Mouse (Mus musculus) CD8-positive naive resting alpha-beta T cell, adult 2 months (primary cell): Measurements from ENCODE around the gene Phf6.
A peak's percentile ranks its signal among the peaks of the same experiment; 100 is the strongest.
"Not testable (repeated sequence)": the region's sequence is repeated elsewhere in the genome, so short reads cannot be mapped to it uniquely, and the experiment has no call there.

ENCODE experiments used
- DNase-seq, 2 experiments: peaks; one replicate each; pipeline ENCODE4 v3.0.0; 2022; ENCODE audit warnings: low read depth in 2 of 2, low spot score in 2 of 2

Phf6 gene

DNA sequence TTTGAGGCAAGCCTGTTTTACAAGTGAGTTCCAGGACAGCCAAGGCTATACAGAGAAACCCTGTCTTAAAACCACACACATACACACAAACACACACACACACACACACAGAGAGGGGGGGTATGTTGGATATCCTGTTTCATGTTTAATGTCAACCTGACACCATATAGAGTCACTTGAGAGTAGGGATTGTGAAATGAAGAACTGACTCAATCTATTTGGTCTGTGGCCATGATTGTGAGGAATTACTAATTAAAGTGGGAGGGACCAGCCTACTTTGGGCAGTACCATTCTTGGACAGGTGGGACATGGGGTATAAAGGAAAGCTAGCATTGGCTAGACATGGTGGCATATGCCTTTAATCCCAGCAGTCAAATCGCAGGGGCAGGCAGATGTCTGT is 60.6 kb downstream of the Phf6 start:
- no peak for DNase-seq

DNA sequence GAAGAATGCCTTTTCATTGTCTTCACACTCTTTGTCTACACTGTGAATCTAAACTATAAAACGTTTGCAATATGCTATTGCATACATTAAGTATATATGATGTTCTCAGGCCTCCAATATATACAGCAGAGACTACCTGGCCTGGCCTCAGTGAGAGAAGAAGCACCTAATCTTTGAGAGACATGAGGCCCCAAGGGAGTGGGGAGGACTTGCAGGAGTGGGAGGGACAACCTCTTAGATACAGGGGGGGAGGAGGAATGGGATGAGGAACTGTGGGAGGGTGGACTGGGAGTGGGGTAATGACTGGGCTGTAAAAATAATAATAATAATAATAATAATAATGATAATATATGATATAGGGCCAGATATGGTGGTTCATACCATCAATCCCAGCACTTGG is 66.5 kb downstream of the Phf6 start:
- DNase-seq: no peak

DNA sequence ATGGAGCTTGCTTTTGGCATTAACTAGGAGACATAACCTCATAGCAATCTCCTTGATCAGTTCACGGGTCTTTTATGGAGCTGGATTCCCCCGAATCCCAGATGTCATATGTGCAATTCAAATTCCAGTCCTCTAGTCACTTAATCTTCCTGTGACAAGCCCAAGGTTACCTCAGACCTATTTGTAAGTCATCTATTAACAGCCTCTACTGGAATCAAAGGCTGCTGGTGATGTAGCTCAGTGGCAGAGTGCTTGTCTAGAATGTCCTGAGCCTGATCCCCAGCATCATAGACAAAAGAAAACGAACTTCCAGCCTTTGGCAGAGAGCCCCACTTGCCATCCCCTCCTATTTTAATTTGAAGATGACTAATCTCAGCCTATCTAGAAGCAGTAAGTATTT is 69.3 kb downstream of the Phf6 start:
- DNase-seq: no peak

DNA sequence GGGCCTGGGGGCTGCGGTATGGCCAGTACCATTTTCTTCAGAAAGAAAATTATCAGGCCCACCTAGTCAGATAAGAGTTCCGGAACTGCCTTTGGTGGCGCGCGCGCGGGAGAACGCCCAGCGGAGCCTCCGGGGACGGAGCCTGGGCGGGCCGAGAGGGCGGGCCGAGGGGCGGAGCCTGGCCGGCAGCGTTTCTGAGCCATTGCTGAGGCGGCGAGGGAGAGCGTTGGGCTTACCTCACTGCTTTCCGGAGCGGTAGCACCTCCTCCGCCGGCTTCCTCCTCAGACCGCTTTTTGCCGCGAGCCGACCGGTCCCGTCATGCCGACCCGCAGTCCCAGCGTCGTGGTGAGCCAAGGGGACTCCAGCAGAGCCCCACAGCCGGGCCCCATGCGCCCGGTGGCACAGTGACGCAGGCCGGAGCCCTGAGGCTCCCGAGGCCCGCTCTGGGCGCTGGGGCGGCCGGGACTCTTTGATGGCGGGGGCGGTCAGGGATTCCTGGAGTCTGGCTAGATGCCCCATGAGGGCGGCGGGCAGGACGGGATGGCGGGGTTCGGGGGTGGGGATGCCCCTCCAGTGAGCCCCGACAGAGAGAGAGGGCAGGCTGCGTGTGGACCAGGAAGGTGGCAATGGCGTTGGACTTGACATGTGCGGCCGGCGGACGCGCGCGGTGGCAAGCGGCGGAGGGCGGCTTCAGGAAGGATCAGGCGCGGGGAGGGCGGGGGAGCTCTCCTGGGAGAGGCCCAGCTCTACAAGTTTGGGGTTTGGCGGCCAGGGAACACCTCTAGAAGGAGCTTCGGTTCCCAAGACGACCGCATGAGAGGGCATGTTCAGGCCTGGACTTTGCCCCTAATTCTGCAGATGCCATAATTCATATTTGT is 76.1 kb downstream of the Phf6 start, which contains the start of gene Hprt:
Gene Hprt (plus strand): TSS at position 233 of the 879 bp plus-strand sequence.
- DNase-seq: peak; percentile 75 to 81

- not testable (repeated sequence) for DNase-seq
Observed at GRCm38 (mm10) chrX:52994726-52995125, 82.7 kb downstream of the Phf6 start.

DNA sequence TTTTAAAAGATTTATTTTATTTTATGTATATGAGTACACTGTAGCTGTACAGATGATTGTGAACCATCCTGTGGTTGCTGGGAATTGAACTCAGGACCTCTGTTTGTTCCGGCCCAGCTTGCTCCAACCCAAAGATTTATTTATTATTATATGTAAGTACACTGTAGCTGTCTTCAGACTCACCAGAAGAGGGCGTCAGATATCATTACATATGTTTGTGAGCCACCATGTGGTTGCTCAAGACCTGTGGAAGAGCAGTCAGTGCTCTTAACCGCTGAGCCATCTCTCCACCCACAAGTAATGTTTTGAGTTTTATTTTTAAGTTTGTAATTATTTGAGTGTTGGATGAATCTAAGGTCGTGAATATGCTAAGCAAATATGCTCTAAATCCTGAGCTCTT is 92.8 kb downstream of the Phf6 start:
- DNase-seq: not testable (repeated sequence)

DNA sequence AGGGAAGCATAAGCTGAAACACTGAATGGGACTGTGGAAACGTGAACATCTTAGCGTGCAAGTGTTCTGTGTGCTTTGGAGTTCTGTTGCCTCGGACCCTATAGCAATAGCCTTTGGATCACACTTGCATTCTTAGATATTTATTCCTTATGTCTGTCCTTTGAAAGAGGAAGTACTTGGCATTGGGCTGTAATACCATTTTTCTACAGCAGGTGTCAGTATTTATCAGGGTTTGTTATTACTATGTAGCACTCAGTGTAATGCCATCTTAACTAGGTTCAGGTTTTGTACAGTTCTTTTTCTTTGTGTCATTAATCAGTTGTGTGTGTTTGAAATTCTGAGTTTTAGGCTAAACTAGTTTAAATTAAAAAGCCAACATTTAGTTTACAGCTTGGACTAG is 94.0 kb downstream of the Phf6 start:
- peak; percentile 6 to 59 for DNase-seq
